Mouse (Mus musculus) ovary, postnatal 36 days (tissue): ENCODE measurements around the gene Hps3.
"Not testable (repeated sequence)": the region's sequence is repeated elsewhere in the genome, so short reads cannot be mapped to it uniquely, and the experiment has no call there.

Experiments used
- DNase-seq: peaks from one replicate; pipeline ENCODE4 v3.0.0; 2022; ENCODE audit warnings: low spot score, mixed read lengths

The Hps3 gene

DNA sequence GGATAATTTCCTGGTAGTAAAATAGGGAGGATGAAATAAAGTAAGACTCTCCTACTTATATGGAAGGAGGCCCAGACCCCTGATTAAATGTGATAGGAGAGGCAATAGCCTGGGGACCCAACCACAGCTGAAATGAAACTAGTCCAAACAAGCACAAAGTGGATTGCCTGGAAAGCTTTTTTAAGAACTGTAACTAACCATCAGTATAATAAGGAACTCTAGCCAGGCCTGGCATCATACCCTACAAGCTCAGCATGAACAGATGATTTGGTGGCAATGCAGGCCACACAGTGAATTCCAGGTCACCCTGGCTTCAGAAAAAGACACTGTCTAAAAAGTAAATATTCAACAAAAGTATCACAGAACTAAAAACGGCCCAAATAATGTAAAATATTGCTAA, 29.5 kb downstream of the Hps3 start:
- DNase-seq: no peak

DNA sequence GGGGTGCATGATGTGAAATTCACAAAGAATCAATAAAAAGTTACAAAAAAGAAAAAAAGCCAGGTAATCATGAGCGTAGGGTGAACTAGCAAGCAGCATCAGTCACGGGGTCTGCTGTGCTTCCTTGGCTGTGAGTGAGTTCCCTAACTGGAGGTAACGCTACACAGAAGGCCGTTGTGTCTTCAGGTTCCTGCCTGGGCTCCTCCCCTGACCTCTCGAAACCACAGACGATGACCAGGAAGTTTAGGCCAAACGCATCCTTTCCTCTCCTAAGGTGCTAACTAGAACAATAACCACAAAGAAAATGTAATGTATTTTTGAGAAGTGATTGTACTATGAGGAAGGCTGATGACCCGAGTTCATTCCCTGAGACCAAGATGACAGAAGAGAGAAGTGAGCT, 30.7 kb downstream of the Hps3 start:
- DNase-seq: no peak

DNA sequence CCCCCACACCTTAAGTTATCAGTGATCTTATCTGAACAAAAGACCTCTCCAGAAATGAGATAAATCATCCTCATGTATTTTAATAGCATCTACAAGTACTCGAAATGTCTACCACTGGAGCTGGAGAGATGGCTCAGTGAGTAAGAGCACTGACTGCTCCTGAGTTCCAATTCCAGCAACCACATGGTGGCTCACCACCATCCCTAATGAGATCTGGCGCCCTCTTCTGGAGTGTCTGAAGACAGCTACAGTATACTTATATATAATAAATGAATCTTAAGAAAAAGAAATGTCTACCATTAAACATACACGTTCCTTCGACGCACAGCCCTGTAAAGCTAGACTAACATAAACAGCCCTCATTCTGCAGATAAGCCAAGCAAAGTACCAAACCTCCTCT, 32.3 kb downstream of the Hps3 start:
- DNase-seq: no peak

DNA sequence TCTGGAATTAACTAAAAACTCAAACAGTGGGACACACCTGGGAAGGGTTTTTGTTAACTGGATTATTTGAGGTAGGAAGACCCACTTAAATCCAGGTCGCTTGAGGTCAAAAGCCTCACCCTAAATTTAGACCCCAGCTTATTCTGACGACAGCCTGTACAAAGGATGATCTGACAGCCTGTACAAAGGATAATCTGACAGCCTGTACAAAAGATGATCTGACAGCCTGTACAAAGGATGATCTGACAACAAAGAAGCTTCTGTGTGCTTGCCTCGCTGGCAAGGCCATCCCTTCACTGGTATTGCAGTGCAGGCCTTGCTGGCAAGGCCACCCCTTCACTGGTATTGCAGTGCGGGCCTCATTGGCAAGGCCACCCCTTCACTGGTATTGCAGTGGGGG, 34.3 kb downstream of the Hps3 start:
- DNase-seq: no peak

DNA sequence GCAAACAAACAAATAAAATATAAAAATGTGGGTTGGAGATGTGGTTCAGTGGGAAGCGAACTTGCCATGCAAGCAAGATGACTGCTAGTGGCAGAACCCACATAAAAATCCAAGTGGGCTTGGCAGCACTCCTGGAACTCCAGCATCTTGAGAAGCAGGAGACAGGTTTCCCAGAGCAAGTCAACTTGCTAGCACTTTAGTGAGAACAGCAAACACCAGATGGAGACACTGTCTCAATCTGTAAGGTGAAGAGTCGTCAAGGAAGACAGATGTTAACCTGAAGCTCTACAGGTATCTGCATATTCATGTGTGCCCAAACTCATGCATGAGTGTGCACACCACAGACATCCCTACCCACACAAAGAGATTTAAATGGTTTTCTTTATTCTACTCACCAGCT, 35.6 kb downstream of the Hps3 start:
- DNase-seq: no peak

DNA sequence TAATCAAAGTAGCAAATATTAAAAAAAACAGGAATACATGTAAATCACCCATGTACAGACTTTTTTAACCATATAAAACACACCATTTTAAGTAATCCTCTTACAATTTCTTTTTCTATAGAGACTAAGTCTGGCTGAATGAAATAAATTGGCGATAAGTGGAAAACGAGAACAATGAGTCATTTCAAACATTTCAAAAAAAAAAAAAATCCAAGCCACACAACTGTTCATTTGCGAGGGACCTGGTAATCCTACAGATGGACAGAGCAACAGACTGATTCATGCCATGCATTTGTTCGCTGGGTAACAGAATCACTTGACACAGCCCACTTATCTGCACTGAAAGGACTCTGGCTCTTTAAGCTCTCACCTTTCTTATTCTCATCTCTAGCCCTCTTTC, 42.7 kb downstream of the Hps3 start:
- no peak for DNase-seq

DNA sequence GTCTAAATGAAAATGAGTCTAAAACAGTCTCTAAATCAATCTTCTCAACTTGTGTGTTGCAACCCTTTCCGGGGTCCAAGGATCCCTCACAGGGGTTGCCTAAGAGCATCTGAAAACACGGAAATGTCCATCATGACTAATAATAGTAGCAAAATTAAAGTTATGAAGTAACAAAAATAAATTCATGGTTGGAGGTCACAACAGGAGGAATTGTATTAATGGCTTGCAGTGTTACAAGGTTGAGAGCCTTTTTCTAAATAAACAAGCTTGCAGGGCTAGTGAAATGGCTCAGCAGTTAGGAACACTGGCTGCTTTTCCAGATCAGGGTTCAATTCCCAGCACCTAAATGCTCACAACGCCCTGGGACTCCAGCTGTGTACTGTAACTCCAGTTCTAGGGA, 45.1 kb downstream of the Hps3 start:
- DNase-seq: no peak

DNA sequence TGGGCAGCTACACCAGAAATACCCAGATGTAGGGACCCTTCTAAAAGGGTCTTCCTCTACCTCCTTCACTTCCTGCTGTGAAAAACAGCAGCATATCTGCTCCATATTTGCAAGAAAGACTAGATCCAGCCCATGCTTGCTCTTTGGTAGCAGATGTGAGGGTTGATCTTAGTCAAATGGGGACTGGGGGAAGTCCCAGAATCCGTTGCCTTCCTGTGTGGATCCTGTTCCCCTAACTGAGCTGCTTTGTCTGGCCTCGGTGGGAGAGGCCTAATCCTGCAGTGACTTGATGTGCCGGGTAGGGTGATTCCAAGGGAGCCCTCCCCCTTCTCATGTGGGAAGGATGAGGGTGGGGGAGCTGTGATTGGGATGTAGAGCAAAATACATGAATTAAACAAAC, 49.0 kb downstream of the Hps3 start:
- DNase-seq: no peak

DNA sequence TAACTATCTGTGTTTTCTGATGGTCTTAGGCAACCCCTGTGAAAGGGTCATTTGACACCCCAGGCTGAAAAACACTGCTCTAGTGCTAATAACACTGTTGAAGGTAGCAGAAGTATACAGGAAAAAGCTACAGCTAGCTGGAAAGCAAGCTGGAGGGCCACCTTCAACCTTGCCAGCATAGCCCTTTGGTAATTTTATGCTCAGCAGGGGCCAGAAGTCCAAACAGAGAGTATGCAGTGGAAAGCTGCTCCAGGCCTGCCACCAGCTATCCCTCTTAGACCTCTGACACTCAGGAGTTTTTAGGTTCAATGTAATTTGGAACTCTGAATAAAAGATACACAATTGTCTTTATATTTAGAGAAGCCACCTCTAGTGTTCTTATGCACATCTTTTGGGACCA, 52.3 kb downstream of the Hps3 start:
- no peak for DNase-seq

DNA sequence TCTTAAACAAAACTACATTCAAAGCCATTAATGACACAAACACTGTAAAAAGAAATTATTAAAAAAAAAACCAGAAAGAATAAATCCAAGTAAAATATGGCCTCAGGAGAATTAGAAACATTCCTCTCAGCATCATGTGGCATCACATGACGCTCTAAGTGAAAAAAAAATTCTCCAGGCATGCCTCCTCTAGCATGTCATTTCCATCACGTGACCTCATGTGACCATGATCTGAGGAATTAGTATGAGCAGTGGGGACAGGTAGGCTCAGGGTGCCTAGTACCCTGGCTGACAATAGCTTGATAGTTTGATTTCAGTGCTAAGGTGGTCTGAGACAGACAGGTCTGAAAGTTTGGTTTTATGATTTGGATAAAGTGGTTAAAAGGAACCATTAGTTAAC, 54.0 kb downstream of the Hps3 start:
- no peak for DNase-seq

DNA sequence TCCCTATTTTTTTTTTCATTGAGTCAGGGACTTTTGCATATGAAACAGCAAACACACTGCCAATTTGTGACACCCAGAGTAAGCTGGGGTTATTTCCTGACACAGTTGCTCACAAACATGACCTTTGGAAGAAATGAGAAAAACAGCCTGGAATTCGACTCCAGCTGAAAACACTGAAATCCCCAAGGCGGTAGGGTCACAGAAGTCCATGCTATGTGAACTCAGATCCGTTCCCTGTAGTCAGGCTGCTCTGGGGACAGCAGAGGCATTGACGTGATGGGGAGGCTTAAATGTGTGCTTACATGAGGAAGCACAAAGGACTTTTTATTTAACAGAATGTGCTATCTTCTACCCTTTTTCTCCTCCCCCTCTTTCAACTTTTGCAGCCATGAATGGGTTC, 56.6 kb downstream of the Hps3 start:
- no peak for DNase-seq

DNA sequence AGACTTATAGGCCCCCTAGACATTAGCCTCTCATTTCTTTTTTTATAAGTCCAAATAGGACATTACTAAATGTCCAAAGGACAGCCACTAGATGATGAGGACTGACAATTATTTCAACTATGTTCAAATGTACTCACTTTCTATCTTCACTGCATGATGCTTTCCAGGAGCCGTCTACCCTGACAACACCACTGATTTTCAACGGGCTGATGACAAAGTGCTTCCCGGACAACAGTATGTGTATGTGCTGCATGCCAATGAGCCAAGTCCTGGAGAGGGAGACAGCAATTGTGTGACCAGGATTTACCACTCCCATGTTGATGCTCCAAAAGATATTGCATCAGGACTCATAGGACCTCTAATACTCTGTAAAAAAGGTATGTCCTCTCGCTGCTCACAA, 69.0 kb downstream of the Hps3 start:
- DNase-seq: no peak

DNA sequence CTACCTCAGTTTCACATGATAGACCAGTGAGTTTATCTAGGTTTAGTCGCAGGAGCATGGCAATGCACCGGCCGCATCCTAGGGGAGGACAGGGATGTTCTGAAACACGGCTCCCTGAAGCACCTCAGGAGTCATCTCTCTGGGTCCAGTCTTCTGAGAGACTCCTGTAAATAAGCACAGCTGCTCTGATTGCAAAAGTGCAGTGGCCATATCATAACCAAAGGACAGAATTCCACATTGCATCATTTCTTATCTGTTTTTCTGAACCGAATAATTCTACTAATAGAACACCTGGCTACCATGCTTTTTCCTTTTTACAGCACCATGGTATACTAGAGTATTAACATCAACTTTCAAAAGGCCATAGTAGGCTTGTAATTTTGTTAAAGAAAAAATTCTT, 69.9 kb downstream of the Hps3 start:
- DNase-seq: no peak

DNA sequence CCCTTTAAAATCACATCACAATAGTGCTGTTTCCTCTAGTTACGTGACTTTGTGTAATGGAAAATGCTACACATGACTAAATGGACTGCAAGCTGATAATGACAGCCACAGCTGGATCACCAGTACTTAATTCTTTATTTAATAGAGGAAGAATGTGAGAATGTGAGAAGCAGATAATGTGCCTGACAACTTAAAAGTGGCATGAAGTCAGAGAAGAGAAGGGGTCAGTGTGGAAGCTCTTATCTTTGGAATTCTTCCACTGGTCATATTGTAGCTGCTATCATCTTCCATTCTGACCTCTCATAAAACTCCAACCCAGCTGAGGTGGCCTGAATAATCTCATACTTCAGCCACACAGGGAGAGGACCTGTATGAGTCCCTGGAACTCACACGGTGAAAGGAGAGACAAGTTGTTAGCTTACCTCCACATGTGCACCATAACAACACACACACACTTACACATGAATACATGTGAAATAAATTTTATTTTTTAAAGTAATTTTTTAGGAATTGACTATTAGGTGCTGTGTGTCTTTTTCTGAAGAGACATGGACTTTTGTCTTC, 70.4 kb downstream of the Hps3 start:
- DNase-seq: no peak

DNA sequence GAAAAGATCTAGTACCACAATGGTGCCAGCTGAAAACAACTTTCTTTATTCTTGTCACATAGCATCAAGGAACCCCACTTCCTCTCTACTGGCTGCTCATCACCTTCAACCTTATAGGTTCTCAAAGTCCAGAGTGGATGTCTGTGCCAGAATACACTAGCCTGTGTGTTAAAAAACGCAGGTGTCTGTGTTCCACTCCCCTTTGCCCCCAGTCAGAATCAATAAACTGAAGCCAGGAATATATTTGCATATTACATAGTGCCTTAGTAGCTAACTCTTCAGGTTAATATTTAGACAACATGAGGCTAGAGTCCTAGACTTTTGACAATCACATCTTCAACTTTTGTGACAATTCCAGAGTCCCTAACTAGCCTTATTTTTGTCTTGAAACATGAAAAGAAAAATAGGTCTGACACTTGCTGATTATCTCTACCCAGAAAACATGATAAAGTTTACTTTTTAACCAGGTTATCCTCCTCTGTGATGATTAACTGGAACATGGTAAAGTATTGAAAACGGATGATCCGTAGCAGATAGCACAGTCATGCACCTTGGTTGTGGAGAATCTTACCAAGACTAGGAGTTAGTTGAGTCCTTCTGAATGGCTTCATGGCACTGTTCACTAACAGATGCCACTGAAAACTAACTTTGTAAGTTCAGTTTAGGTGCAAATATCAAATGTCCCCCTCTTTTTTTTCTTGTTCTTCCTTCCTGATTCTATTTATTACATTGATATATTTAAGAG, 72.2 kb downstream of the Hps3 start:
- no peak for DNase-seq

DNA sequence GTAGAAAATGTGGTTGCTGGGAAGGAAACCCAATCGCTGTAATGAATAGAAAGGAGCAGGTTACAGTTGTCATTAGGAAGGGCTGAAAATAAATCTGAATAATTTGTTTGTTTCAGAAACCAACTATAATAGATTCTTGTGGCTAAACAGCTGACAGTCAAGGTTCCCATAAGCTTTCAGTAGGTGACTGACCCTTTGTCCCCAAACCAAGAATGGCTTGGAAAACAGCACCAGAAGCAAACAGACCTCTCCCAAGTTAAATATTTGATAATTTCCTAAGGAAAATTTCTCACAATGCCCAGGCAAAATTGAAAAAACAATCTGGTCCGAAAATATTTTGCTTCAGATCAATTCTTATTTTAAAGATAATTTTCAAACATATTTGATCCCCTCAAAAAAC, 73.8 kb downstream of the Hps3 start:
- no peak for DNase-seq

DNA sequence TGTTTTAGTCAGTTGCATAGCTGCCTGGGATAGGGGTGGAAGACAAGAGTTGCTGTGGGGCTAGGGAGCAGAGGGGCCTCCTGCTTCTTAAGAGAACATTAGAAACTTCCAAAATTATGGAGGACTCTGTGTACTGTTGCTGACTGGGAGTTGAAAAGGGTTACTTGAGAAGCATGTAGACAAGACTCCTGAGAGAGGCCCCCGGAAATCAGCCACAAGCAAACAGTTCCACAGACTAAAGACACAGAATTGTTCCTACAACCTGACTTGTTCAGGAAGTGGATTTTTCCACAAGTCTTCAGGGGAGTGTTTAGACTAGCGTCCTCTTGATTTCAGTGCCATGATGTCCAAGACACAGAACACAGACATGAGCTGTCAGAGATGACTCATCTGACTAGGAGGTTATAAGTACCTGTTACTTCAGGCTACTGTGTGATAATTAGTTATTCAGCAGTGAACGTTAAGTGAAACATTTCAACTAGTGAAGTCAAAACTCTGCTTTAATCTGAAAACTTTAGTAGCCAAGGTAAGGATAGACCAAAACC, 74.5 kb downstream of the Hps3 start:
- no peak for DNase-seq

DNA sequence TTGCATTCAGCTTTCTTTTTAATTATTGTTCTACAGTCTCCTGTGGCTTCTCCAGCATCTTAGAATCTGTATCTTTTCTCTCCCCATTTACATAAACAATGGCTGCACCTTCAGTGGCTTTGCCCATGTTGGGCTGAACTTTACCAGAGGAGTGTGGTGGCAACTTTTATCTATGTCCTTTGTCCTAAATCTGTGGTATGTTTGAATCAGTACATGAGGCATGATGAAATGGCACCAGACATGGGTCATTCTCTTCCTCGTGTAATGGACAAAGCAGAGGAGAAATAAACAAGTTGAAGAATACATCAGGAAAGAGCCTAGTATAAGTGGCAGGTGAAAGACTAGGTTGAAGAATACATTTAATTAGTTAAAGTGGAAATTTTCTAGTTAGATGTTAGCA, 76.1 kb downstream of the Hps3 start:
- no peak for DNase-seq

DNA sequence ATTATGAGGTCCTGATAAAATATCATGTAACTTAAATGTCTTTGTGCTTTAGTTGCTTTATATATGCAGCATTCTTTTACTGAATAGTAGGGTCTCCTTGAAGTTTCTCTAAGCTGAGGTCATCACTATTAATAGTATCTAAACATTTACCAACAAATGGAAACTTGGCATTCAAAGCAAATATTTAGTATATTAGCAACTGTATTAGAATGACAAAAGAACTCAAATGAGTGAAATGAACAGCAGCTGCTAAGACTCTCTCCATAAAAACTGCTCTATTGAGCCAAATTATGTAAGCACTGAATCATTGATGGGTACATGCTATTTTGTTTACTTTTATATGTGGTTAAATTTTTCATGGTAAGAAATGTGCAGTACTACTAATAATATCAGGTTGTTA, 77.1 kb downstream of the Hps3 start:
- no peak for DNase-seq

DNA sequence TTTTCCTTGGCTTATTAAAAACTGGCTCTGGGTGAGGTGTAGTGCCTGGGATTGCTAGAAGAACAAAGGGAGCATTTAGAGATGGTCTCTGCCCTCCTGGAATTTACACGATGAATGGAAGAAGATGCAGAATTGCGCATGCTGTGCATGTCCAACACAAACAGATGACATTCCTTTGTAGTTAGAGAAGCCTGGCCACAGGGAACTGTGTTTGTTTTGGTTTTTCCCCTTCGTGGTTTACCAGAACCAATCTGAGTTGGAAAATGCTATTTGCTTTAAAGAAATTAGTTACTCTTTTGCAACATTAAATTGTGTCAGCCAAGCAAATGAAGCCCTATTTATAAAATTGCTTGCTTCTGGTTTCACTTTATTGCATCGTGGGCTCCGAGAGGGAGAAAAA, 78.2 kb downstream of the Hps3 start, which contains the start of gene Cp:
TSS of gene Cp (plus strand) at position 170 of the 400 bp plus-strand sequence.
- DNase-seq: no peak

DNA sequence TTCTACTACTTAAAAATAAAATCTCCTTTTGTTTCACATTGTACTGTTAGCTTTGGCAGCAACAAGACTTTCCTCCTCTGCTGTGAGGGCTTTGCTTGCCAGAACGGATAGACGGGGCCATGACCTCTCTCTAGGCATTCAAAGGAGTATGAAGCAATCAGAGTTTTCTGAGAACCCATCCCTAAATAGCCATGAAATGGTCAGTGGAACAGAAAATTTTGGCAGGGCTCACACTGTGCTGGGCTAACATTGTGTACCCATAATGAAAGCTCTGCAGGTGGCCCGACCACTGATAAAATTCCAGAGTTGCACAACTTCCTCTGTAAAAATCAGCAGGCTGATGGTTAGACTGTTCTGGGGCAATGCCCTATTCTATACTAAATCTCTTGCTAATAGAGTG, 81.2 kb downstream of the Hps3 start:
- DNase-seq: peak; percentile 37

DNA sequence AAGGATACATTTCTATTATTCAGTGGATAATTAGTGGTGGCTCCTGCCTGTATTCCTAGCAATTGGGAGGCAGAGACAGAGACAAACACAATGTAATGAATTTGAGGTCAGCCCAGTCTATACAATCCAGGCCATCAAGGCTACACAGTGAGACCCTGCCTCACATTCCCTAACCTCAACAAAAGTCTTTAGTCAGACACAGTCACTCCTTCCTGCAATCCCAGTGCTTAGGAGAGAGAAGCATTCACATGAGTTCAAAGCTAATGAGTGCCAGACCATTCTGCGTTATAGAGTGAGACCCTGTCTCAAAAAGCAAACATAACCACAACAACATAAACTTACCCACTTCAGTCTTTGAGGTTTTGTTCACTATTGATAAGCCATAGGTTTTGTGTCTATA, 81.7 kb downstream of the Hps3 start:
- no peak for DNase-seq

DNA sequence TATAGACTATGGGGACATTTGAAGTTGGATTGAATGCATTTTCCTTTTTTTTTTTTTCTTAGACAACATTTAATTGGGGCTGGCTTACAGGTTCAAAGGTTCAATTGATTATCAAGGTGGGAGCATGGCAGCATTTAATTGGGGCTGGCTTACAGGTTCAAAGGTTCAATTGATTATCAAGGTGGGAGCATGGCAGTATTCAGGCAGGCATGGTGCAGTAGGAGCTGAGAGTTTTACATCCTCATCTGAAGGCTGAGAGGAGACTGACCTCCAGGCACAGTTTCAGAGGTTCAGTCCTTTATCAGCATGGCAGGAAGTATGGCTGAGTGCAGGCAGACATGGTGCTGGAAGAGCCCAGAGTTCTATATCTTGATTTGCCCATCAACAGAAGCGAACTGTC, 85.7 kb downstream of the Hps3 start:
- DNase-seq: not testable (repeated sequence)

DNA sequence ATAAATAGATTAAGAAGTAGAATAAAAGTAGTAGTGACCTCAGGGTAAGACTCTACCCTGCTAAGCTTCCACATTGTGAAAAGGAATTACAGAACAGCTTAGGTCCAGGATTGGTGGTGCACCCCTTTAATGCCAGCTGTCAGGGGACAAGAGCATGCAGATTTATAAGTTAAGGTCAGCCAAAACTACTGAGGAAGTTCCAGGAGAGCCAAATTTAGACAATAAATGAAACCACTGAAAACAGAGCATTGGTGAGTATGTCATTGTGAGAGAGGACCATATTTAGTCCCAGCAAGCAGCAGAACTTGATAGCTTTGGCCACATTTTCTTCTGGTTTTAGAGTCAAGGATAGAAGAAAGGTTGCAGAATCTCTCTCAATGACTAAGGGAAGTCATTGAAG, 86.6 kb downstream of the Hps3 start:
- DNase-seq: no peak
